Mouse (Mus musculus): ENCODE results near the gene Brd3os.

- TF ChIP-seq CTCF (conservative IDR thresholded peaks at IDR 0.05; ENCODE audit: insufficient read depth, insufficient read length, low read depth, low read length): no peak
- TF ChIP-seq POLR2A (IDR thresholded peaks at IDR 0.05; ENCODE audit: low read depth, low read length): no peak
Measured at GRCm38 (mm10) chr2:27421293-27422068, 20.6 kb upstream of the Brd3os start.
